Mouse (Mus musculus) CH12.LX (cell line): ENCODE measurements at regions not wholly inside any gene's neighbourhood (a gene's known extent, or its start where the extent isn't known, plus 50 kb on each side); places are given as distances from the start of the nearest gene placed in this dataset.

Experiments used
- CTCF ChIP-seq, 2 experiments: IDR thresholded peaks in 1 of 2; conservative IDR thresholded peaks in 1 of 2; 2 replicates each; pipeline ENCODE4 v1.5.1; 2011 to 2012; ENCODE audit warnings: low read depth in 2 of 2, low read length in 2 of 2, improper control_type of control experiment in 1 of 2, inconsistent platforms in 1 of 2, mild to moderate bottlenecking in 1 of 2, moderate library complexity in 1 of 2
- E2F4 ChIP-seq: IDR thresholded peaks from 2 replicates; pipeline ENCODE4 v1.6.1; 2011; ENCODE audit warnings: low read depth, low read length, improper control_type of control experiment; ENCODE audit not compliant: insufficient replicate concordance
- EP300 ChIP-seq: IDR thresholded peaks from 2 replicates; pipeline ENCODE4 v1.6.1; 2011; ENCODE audit warnings: low read length, improper control_type of control experiment
- GABPA ChIP-seq: IDR thresholded peaks from 2 replicates; pipeline ENCODE4 v1.6.1; 2012; ENCODE audit warnings: low read depth, low read length, improper control_type of control experiment, inconsistent platforms; ENCODE audit not compliant: insufficient replicate concordance
- JUND ChIP-seq: conservative IDR thresholded peaks from 2 replicates; pipeline ENCODE4 v1.6.1; 2011; ENCODE audit warnings: low read depth, low read length, improper control_type of control experiment
- PAX5 ChIP-seq: IDR thresholded peaks from 2 replicates; pipeline ENCODE4 v1.6.1; 2012; ENCODE audit warnings: low read length, inconsistent platforms, mixed read lengths
- POLR2A ChIP-seq: IDR thresholded peaks from 2 replicates; pipeline ENCODE4 v1.6.1; 2011; ENCODE audit warnings: low read depth, mild to moderate bottlenecking, improper control_type of control experiment, low read length
- USF1 ChIP-seq: IDR thresholded peaks from 2 replicates; pipeline ENCODE4 v1.6.1; 2014; ENCODE audit warnings: low read depth, mild to moderate bottlenecking, inconsistent platforms, low read length, improper control_type of control experiment

DNA sequence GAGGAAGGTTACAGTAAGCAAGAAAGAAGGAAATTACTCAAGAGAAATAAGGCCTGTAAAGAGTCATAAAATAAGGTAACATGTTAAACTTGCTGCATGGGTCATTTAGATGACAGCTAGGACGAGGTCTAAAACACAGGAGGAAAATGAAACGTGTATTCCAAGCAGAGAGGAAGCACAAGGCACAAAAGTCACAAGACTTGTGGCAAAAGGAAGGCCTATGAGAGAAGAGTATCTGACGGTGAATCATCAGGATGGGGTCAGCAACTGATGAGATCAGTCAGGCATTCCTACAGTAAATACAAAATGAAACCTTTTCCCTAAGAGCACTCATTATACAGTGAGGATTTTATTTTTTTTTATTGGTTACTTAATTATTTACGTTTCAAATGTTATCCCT is 183.6 kb upstream of the L3mbtl3 start:
- TF ChIP-seq POLR2A (no peak), EP300 (no peak), E2F4 (no peak), JUND (no peak), USF1 (no peak), GABPA (no peak), PAX5 (no peak), CTCF (conservative IDR thresholded peaks at IDR 0.05 in 1 of 2, IDR thresholded peaks at IDR 0.05 in 1 of 2; ENCODE audit: low read depth in 2 of 2, low read length in 2 of 2) (no peak)
